Mouse (Mus musculus): Measurements from ENCODE around the gene Mgat5.

The Mgat5 gene

DNA sequence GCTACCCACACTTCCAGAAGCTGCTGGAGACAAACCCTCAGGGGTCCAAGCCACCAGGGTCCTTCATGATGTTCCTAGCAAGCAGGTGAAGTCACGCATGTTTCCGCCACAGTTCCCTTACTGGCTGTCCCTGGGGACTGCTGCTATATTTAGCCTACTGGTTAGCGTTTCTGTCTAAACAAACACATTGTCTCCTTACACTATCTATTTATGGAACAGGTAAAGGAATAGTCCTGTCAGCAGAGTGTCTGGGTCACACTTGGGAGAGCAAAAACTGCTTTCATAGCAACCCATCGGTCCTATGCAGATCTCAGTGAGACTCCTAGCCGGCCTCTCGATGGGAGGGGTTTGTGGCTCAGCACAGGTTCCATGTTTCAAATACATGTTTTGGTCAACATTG is 306.5 kb downstream of the Mgat5 start:
- DNase-seq: no peak

GRCm38 (mm10) chr1:127512709-127513108 is 307.9 kb downstream of the Mgat5 start:
- no peak for DNase-seq

GRCm38 (mm10) chr1:127513140-127513539 is 308.3 kb downstream of the Mgat5 start:
- no peak for DNase-seq

DNA sequence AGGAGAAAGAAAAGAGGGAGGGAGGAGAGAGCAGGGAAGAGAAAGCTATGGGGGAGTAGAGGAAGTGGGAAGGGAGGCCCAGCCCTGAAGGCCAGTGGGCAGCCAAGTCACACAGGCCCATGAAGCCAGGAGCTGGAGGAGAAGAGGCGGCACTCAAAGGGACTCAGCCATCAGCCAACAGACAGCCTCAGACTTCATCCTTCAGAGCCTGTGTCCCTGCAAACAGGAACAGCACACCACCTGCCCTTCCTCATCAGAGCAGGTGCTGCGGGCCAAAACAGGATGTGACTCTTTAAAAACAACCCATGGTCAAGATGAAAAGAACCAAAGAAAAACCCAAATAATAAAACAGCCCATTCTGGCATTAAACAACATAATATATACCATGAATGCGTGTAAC is 308.8 kb downstream of the Mgat5 start:
- DNase-seq: no peak

DNA sequence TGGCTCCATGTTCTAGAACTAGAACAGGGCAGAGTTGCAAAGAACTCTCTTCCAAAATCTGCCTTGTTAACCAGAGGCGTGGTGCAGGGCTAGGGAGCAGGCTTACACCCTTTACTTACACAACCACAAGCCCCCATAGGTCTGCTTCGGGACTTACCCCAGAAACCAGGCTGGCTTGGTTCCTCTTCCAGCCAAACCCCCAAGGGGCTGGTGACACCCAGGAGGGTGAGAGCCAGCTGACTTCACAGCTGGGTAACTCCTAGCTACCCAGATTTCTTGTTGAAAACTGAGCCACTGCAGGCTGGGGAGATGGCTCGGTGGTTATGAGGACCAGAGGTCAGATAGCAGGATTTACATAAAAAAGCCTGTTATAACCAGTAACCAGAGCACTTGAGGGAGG is 309.7 kb downstream of the Mgat5 start:
- DNase-seq: no peak

DNA sequence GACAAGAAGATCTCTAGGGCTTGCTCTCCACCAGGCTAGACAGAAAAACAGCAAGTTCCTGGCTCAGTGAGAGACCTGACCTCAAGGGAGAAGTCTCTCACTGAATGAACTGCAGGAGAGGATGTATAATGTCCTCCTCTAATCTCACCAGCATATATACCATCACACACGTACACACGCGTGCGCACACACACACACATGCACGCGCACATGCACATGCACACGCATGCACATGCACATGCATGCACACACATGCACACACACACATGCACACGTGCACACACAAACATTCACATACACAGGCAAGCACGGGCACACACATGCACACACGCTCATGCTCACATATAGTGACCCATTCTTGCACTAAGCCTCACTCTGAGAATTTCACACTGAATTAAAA is 310.1 kb downstream of the Mgat5 start:
- DNase-seq: no peak

DNA sequence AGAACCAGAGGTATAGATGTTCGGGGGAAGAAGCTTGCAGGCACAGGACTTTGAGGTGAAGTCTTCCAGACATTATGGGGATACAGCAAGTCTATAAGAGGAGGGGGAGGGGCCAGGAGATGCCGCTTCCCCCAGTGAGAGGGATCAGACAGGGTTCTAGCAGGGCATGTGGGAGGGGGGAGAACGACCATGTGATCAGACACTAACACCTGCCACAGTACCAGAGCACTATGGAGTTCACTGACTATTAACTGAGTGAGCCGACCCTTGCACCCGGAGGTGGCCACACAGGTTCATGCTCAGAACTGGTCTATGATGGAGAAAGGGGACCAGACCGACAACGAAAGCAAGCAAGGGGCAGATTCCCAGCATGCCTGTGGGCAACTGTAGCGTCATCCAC is 318.5 kb downstream of the Mgat5 start:
- no peak for DNase-seq

DNA sequence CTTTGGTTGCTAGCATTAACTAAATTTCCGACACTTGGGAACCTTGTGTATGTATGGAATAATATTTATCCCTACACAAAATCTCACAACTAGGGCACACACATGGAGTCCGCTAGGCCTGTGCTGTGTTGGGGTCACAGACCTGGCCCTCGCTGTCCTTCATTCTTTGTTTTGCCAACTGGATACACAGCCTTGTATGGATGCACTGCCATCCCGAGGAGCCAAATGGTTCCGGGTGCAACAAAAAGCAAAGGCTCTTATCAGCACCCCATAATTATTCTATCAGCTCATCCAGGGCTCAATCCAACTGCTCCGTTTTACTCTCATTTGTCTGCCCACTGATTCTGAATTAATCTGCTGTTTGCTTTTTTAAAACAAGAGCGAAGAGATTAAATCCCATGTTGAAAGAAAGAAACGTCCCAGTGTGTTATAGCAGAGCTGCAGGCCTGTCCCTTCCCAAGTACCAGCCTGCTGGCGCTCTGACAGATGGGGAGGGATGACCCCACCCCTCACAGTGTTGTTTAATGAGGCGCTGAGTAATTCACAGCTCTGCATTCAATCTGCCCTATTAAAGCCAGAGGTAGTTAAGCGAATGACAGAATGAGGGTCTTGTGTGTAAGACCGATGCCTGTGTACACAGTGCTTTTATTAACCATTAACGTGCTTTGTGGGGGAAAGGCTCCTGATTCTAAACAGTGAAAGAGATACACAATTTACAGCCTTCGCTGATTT is 326.2 kb downstream of the Mgat5 start:
- DNase-seq: no peak

GRCm38 (mm10) chr1:127531723-127532122 is 326.9 kb downstream of the Mgat5 start:
- no peak for DNase-seq

DNA sequence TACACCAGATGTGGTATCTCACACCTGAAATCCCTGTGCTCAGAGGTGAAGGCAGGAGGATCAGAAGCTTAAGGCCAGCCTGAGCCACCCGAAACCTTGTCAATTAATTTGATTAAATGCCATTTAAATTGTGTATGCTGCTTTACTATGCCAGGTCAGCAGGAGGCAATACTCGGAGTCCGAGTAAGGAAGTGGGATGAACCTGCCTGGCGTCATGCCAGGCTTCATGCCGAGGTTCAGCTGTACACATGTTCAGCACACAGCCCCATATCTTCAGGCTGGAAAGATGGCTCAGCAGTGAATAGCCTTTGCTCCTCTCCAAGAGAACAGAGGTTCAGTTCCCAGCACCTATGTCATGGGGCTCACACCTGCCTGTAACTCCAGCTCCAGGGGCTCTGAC is 331.6 kb downstream of the Mgat5 start:
- no peak for DNase-seq

GRCm38 (mm10) chr1:127537204-127538038 is 332.6 kb downstream of the Mgat5 start:
- DNase-seq: no peak
